Mouse (Mus musculus): Measurements from ENCODE around the gene Nr1h5. TPM values are rescaled to one million over a fixed set of nuclear protein-coding genes. Genes with fewer than 3 reads are reported as not detected.

The Nr1h5 gene
- not detected in 2 replicates for polyA plus RNA-seq (2015; fragmentation: Nextera tagmentation; extraction: Ambion mirVana)

- 16% methylated on average over 3 of the region's 3 CpGs for WGBS
Observed at GRCm38 (mm10) chr3:102964033-102964432, at the start of gene Nr1h5. Gene Nr1h5 (minus strand): TSS chr3:102964133.

GRCm38 (mm10) chr3:103001595-103001994 is 37.7 kb upstream of the Nr1h5 start:
- WGBS, result 98% methylated on average over 7 of the region's 7 CpGs
- no peak for TF ChIP-seq CTCF (IDR thresholded peaks at IDR 0.05; ENCODE audit: low read depth)

More at GRCm38 (mm10) chr3:102964033-102964432, at the start of gene Nr1h5:
- no peak for TF ChIP-seq CTCF (IDR thresholded peaks at IDR 0.05; ENCODE audit: low read depth)
- ATAC-seq, result no peak
- no peak within 1 kb of the TSS for H3K4me2 ChIP-seq (replicated peaks; ENCODE audit: low read depth)
- H3K27ac ChIP-seq (ENCODE audit: low read depth, low read length), result no peak within 1 kb of the TSS
- H3K36me3 ChIP-seq (ENCODE audit: control insufficient read depth, insufficient read depth), result no peaks in the 10 kb centered on the region
- H3K4me3 ChIP-seq (ENCODE audit: low read depth, low read length), result no peak within 1 kb of the TSS
- H3K9me3 ChIP-seq (ENCODE audit: control insufficient read depth), result no peaks in the 10 kb centered on the region
- no peak within 1 kb of the TSS for H3K9ac ChIP-seq (ENCODE audit: low read depth, low read length)
- no peaks in the 10 kb centered on the region for H3K27me3 ChIP-seq (replicated peaks; ENCODE audit: control insufficient read depth, insufficient read depth, low read length)
- no peaks in the 10 kb centered on the region for H3K4me1 ChIP-seq (replicated peaks; ENCODE audit: control insufficient read depth, insufficient read depth, low read length)

GRCm38 (mm10) chr3:102997591-102997990 is 33.7 kb upstream of the Nr1h5 start:
- H3K9me3 ChIP-seq (ENCODE audit: control insufficient read depth), result no peaks in the 10 kb centered on the region
- no peak overlapping the region for H3K9ac ChIP-seq (ENCODE audit: low read depth, low read length)
- WGBS, result 51% methylated on average over 3 of the region's 3 CpGs
- H3K27ac ChIP-seq (ENCODE audit: low read depth, low read length), result peak overlapping the region; percentile 46; the same call in 1 of the 2 replicates
- no peak for TF ChIP-seq CTCF (IDR thresholded peaks at IDR 0.05; ENCODE audit: low read depth)
- no peaks in the 10 kb centered on the region for H3K27me3 ChIP-seq (replicated peaks; ENCODE audit: control insufficient read depth, insufficient read depth, low read length)
- peaks cover 38% of the 10 kb centered on the region for H3K36me3 ChIP-seq (ENCODE audit: control insufficient read depth, insufficient read depth)
- no peak overlapping the region for H3K4me3 ChIP-seq (ENCODE audit: low read depth, low read length)
- H3K4me1 ChIP-seq (replicated peaks; ENCODE audit: control insufficient read depth, insufficient read depth, low read length), result no peaks in the 10 kb centered on the region; the same call in 1 of the 2 replicates
- H3K4me2 ChIP-seq (replicated peaks; ENCODE audit: low read depth), result no peak overlapping the region
- ATAC-seq, result no peak

More at GRCm38 (mm10) chr3:103001595-103001994, 37.7 kb upstream of the Nr1h5 start:
- Histone ChIP-seq H3K4me1 (replicated peaks; ENCODE audit: control insufficient read depth, insufficient read depth, low read length) (no peaks in the 10 kb centered on the region), H3K27ac (ENCODE audit: low read depth, low read length) (no peak overlapping the region), H3K4me2 (replicated peaks; ENCODE audit: low read depth) (no peak overlapping the region), H3K9ac (ENCODE audit: low read depth, low read length) (no peak overlapping the region), H3K4me3 (ENCODE audit: low read depth, low read length) (no peak overlapping the region), H3K27me3 (replicated peaks; ENCODE audit: control insufficient read depth, insufficient read depth, low read length) (no peaks in the 10 kb centered on the region), H3K9me3 (ENCODE audit: control insufficient read depth) (no peaks in the 10 kb centered on the region), H3K36me3 (ENCODE audit: control insufficient read depth, insufficient read depth) (peaks cover 48% of the 10 kb centered on the region)
- ATAC-seq, result no peak

GRCm38 (mm10) chr3:102997036-102997435 is 33.1 kb upstream of the Nr1h5 start:
- TF ChIP-seq CTCF (IDR thresholded peaks at IDR 0.05; ENCODE audit: low read depth), result no peak
- Histone ChIP-seq H3K9me3 (ENCODE audit: control insufficient read depth) (no peaks in the 10 kb centered on the region), H3K4me1 (replicated peaks; ENCODE audit: control insufficient read depth, insufficient read depth, low read length) (no peaks in the 10 kb centered on the region; the same call in 1 of the 2 replicates), H3K4me2 (replicated peaks; ENCODE audit: low read depth) (no peak overlapping the region), H3K4me3 (ENCODE audit: low read depth, low read length) (no peak overlapping the region), H3K9ac (ENCODE audit: low read depth, low read length) (no peak overlapping the region), H3K27me3 (replicated peaks; ENCODE audit: control insufficient read depth, insufficient read depth, low read length) (no peaks in the 10 kb centered on the region), H3K36me3 (ENCODE audit: control insufficient read depth, insufficient read depth) (peaks cover 33% of the 10 kb centered on the region), H3K27ac (ENCODE audit: low read depth, low read length) (no peak overlapping the region)
- no peak for ATAC-seq
- WGBS, result 61% methylated on average over 10 of the region's 10 CpGs

GRCm38 (mm10) chr3:102995605-102996321 is 31.8 kb upstream of the Nr1h5 start, which contains the start of gene Sike1:
Gene Sike1 (plus strand): TSS chr3:102995708.
- Histone ChIP-seq H3K9ac (ENCODE audit: low read depth, low read length) (peak within 1 kb of the TSS; percentile 78), H3K27me3 (replicated peaks; ENCODE audit: control insufficient read depth, insufficient read depth, low read length) (no peaks in the 10 kb centered on the region), H3K4me2 (replicated peaks; ENCODE audit: low read depth) (peak within 1 kb of the TSS; percentile 77), H3K27ac (ENCODE audit: low read depth, low read length) (peak within 1 kb of the TSS; percentile 97), H3K9me3 (ENCODE audit: control insufficient read depth) (no peaks in the 10 kb centered on the region), H3K36me3 (ENCODE audit: control insufficient read depth, insufficient read depth) (peaks cover 24% of the 10 kb centered on the region), H3K4me1 (replicated peaks; ENCODE audit: control insufficient read depth, insufficient read depth, low read length) (no peaks in the 10 kb centered on the region; the same call in 1 of the 2 replicates), H3K4me3 (ENCODE audit: low read depth, low read length) (peak within 1 kb of the TSS; percentile 68)
- TF ChIP-seq CTCF (IDR thresholded peaks at IDR 0.05; ENCODE audit: low read depth), result no peak
- peak; percentile 97 for ATAC-seq
- under 1% methylated on average over 59 of the region's 60 CpGs for WGBS

GRCm38 (mm10) chr3:102995233-102995604 is 31.3 kb upstream of the Nr1h5 start:
- TF ChIP-seq CTCF (IDR thresholded peaks at IDR 0.05; ENCODE audit: low read depth), result no peak
- WGBS, result 43% methylated on average over 7 of the region's 7 CpGs
- no peaks in the 10 kb centered on the region for H3K27me3 ChIP-seq (replicated peaks; ENCODE audit: control insufficient read depth, insufficient read depth, low read length)

More at GRCm38 (mm10) chr3:102995233-102995604, 31.3 kb upstream of the Nr1h5 start:
- Histone ChIP-seq H3K36me3 (ENCODE audit: control insufficient read depth, insufficient read depth) (peaks cover 21% of the 10 kb centered on the region), H3K4me3 (ENCODE audit: low read depth, low read length) (peak overlapping the region; percentile 68), H3K9ac (ENCODE audit: low read depth, low read length) (peak overlapping the region; percentile 78; the same call in 1 of the 2 replicates), H3K4me1 (replicated peaks; ENCODE audit: control insufficient read depth, insufficient read depth, low read length) (no peaks in the 10 kb centered on the region; the same call in 1 of the 2 replicates), H3K4me2 (replicated peaks; ENCODE audit: low read depth) (peak overlapping the region; percentile 77), H3K27ac (ENCODE audit: low read depth, low read length) (peak overlapping the region; percentile 97; the same call in 1 of the 2 replicates), H3K9me3 (ENCODE audit: control insufficient read depth) (no peaks in the 10 kb centered on the region)
- ATAC-seq, result no peak
